Mouse (Mus musculus): ENCODE data around the gene Gorab.
A peak's percentile ranks its signal among the peaks of the same experiment; 100 is the strongest.

Gene Gorab

GRCm38 (mm10) chr1:163403498-163404126 lies at the start of gene Gorab:
Gene Gorab (minus strand): TSS chr1:163403669.
- peak; percentile 92 for DNase-seq

DNA sequence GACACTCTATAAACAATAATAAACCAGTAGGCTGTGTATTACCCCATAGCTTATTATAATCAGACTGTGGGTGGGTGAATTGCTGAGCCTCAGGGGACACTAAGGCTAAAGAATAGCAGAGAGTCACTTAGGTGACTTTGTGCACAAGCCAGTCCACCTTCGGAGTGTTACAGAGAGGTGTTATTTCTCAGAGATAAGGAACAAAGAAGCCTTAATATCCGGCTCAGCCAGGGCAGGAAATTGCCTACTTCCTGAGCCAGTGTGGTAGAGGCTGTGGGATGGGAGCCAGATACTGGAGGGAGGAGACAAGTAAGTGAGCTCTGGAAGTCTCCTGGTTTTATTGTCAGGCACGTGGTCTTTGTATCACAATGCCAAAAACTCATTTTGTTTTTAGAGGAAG lies 40.4 kb upstream of the Gorab start:
- DNase-seq, result no peak

DNA sequence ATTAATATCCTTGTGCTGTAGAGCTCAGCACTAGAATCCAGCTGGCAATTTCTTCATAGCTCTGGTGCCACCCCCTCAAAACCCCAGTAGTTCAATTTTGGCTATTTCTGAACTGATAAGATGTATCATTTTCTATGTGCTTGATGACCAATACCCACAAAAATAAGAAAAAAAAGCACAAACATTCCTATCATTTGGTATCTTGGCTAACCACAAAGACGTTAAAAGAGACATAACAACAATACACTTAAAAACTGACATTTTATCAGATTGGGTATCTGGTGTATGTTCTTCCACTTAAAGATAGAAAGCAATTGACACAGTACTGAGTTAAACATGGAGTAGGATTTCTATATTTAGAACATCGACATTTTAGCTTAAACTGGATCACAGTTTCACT lies 35.5 kb upstream of the Gorab start:
- DNase-seq, result no peak

- DNase-seq, result no peak
Measured at GRCm38 (mm10) chr1:163423467-163424014, 20.1 kb upstream of the Gorab start.

- no peak for DNase-seq
Measured at GRCm38 (mm10) chr1:163417191-163417590, 13.7 kb upstream of the Gorab start.

DNA sequence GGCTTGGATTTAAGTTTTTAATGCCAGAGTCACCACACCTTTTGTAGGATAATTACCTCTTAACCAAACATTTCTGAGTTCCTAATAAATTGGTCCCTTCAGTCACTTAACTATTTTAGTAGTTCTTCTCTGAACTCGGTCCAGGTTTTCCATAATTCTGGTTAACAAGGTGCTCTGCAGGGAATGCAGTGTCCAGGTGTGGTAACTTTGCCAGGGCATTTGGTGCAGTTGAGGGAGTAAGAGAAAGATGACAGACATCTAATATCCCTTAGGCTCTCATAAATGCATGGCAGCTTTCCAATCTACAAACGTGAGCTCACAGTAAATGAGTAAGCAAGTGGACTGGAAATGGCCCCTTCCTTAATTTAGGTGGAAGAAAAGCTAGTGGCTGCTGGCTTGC lies 10.7 kb upstream of the Gorab start:
- DNase-seq, result no peak

DNA sequence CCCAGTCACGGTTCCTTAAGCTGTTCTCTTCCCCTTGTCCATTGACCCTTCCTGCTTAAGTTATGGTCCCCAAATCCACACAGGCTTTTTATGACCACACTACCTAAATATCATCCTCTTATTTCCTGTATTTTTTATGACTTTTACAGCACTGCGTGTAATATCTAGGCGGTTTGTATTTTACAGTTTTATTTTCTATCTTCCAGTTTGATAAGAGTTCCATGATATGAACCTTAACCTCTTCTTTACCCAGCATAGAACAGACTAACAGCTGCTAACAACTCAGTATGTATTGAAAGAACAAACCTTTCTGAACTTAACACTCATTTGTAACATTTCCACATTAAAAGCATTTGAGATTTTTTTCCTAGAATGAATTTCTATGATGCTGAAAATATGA lies 2.7 kb upstream of the Gorab start:
- no peak for DNase-seq

- no peak for DNase-seq
Measured at GRCm38 (mm10) chr1:163391321-163391720, 12.1 kb downstream of the Gorab start.

DNA sequence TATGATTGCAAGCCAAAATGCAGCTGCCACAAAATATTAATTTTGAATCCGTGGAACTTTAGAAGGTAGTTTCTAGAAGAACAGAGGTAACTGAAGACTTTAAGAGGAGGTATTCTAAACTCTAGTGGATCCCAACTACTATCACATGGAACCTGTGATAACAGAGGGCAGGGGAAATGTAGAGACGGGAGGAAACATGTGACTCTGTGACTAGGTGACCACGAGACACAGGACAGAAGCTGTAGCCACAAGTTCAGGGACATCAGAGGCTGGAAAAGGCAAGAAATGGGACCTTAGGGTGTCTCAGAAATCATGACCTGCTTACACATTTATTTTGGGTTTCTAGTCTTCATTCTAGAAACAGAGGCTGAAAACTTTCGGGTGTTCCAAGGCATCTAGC lies 13.4 kb downstream of the Gorab start:
- no peak for DNase-seq

DNA sequence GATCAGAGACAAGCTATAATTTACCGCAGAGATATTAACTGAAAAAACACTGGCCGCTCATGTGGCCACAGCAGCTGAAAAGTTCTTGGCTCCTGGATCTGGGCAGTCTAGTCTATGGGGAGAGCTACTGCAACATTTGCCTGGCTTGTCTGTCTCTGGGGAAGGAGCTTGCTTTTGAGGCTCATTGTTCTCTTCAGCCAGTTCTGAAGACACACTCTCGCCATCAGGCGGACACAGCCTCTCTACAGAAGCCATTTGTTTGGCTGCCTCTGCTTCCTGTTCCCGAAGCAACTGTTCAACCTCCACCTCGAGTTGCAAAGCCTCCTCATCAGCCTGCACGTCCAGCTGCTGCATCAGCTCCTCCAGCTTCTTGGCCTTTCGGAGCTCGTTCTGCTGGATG lies 17.3 kb downstream of the Gorab start:
- no peak for DNase-seq

- DNase-seq, result no peak
Measured at GRCm38 (mm10) chr1:163383442-163384027, 19.9 kb downstream of the Gorab start.

DNA sequence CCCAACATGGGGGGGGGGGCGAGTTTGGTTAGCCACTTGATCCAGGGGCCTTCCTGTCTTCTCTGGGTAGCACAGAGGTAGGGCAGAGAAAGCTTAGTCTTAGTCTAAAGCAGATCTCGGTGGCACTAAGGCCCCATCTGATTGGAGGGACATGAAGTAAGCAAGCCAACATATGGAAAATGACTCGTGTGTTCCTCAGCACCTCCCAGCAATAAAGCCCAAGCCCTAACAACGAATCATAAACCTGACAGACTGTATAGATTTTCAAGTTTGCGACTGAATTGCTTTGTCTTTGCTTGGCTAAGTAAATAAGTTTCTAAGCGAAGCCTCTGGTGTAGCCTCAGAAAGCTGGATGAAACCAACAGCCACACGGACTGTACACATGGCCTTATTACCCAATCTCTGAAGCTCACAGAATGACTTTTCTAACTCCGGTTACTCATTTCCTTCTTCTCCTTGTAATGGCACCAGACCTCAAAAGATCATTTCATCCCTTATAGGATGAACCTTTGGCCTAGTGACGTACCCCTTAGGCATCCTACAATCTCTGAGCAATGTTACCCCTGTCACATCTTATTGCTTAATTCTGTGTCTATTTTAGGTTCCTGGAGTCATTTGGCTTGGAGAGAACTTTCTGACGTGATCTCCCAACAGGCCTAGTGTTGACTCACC lies 21.3 kb downstream of the Gorab start:
- no peak for DNase-seq

DNA sequence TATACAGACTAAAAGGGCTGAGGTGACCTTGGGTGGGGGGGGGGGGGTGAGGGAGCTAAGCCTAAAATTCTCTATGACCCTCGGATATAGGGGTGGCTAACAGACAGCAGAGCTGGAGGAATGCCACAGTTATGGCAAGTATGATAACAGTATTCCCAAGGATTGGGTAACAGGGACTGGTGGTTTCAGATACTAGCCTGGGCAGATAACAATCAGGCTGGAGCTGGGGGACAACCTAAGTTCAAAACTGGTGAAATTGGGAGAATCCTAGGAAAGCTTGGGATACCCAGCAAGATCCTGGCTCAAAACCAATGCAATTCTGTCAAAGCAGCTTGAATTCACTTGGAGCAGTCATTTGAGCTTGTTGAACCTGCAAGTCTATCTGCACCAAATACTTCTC lies 22.9 kb downstream of the Gorab start:
- no peak for DNase-seq

DNA sequence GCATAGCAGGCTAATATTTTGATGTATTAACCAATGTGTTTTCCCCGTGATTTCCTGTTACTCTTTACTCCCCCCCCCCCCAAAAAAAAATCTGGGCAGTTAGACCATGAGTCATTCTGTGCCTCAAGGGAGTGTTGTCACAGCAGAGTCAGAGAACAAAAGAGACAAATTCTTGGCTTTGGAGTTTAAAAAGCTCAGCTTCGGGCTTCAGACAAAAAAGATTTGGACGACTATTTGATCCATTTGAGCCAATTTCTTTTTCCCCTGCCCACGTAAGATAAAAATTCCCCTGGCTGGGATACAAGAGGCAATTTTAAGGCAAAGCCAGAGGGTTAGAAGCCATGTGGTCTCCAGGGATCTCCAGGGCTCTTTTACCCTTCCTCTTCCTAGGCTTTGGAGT lies 23.4 kb downstream of the Gorab start:
- DNase-seq, result no peak

- no peak for DNase-seq
Measured at GRCm38 (mm10) chr1:163377924-163378323, 25.5 kb downstream of the Gorab start.

- DNase-seq, result no peak
Measured at GRCm38 (mm10) chr1:163376818-163377581, 26.5 kb downstream of the Gorab start.

DNA sequence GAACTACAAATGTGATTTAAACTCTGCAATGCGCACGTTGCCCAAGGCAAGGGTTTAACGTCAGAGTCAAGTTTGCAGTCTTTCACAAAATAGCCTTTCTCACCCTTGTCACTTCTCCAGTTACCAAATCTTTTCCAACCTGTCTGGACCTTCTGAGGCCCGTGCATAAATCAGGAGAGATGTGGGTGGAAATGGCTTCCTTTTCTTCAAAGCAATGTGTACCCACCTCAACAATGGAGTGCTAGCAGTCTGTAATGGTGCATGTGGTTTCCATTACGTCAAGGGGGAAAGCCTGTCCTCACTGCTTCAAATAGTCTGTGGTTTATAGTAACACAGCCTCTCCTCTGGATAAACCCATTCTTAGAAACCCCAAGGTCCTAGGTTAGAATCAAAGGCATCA lies 29.0 kb downstream of the Gorab start:
- DNase-seq, result no peak

DNA sequence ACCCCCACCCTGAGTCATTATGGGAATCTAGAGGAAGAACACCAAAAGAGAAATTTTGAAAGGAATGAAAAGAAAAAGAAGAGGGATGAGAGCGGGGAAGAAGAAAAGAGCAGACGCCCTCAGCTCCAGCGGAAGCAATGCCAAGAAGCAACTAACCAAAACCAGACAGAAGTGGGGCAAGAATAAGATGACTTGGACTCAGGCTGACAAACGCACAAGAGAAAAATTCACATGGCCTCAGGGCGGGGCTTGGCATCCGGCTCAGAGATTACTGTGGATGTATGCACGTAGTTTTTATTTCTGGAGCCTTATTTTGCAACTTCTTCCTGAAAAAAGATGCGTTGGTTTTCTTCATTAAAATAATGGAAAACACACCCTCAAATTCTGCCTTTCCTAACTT lies 41.3 kb downstream of the Gorab start:
- DNase-seq, result no peak

DNA sequence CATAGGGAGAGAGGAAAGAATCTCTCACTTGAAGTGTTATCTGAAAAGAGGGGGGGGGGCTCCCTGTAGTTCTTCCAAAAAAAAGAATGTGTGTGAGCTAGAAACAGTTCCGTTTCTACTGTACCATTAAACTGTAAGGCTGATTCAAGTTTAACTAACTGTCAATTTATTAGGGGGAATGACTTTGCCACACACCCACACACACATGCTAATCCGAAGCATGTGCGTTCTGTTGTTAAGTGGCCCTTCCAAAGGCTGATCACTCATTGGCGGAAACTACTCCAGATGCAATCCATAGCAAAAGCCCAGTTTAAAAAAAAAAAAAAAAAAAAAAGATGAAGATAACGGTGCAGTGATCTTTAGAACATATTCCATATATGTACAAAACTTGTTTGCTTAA lies 42.1 kb downstream of the Gorab start:
- DNase-seq, result no peak

- no peak for DNase-seq
Measured at GRCm38 (mm10) chr1:163360796-163361195, 42.7 kb downstream of the Gorab start.

GRCm38 (mm10) chr1:163359521-163359920 lies 43.9 kb downstream of the Gorab start:
- DNase-seq, result no peak

DNA sequence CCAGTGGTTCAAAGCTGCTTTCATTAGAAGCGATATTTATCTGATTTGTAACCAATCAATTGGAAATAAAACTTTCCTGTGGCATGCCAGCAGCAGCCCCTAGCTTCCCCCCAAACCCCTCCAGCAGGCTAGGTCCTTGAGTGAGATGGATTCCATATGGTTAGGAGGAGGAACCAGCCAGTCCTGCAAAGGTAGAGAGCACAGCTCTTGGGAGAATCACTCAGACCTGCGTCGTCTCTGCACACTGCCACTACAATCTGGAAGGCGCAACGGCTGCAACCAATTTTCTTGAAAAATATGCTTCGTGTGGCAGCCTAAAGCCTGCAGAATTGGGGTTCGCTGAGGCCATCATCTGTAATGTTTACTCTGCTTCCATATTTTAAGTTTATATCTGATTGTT lies 45.3 kb downstream of the Gorab start:
- no peak for DNase-seq

- no peak for DNase-seq
Measured at GRCm38 (mm10) chr1:163357733-163358132, 45.7 kb downstream of the Gorab start.

DNA sequence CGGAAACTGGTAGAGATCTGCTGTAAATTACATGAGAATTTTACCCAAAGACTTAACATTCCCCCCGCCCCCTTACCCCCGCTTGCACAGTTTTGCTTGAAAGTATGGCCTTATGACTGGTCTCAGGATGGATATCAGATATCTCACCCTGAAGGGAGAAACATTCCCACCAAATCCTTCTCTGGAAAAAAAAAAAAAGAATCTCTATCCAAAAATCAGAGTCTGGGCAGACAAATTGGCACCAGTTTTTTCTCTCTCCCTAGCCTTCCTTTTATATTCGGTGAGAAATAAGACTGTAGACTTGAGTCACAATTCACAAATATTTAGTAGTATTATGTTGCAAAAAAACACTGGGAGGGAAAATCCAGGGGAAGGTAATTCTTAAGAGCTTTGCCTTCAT lies 47.3 kb downstream of the Gorab start:
- DNase-seq, result no peak
